9 mouse cellular contexts compared by ENCODE assay signal in the genomic region with DNA sequence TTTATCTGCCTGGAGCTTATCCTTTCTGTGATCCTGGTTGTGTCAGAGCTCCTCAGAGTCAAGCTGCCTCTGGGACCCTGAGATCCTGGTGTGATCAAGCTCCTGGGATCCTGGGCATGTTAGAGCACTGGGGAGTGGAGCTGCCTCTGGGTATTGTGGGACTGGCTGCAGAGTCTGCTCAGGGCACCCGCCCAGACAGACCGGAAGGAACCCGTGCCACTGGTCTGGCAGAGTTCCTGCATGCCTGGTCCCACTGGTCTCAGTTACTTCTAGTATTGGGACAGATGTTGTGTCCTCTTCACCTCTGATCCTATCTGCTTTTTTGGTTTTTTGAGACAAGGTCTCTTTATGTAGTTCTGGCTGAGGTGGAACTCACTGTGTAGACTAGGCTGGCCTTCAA. TPM values are rescaled to one million over a fixed set of nuclear protein-coding genes. Genes with fewer than 3 reads are reported as not detected.
DNase-seq lines count a peak whose midpoint lies in the region; ATAC-seq lines count a peak whose summit lies in the region.
"Had no signal": no experiment of that assay in that cellular context is flagged by ENCODE, and none has a peak within 500 bp of the region (broad histone marks: within the 10 kb centered on the region; RNA-seq: fewer than 3 reads in every experiment).

No protein-coding gene starts in this region.

- ATAC-seq in granulocyte monocyte progenitor cell, adult 5-6 weeks (replicated peaks; ENCODE audit: poor library complexity, severe bottlenecking) = peak; percentile 48; the same call in 1 of the 2 replicates
- ATAC-seq in megakaryocyte progenitor cell, adult 5-6 weeks (replicated peaks; ENCODE audit: poor library complexity) = peak; percentile 54; the same call in 1 of the 2 replicates

- peak; percentile 92 for DNase-seq in heart, adult 11 months
- no peak for DNase-seq in heart, adult 8-10 months (ENCODE audit: low spot score)
- peak; percentile 14 for DNase-seq in right cerebral cortex, postnatal 14 days
- DNase-seq in right cerebral cortex, adult 2 months (ENCODE audit: low spot score in 2 of 2) = no peak
- DNase-seq in retina, postnatal 1 day = no peak
- DNase-seq in thymus, postnatal 36 days = no peak
- DNase-seq: thymus, adult 2 months had no signal

RNA-seq across cellular contexts. Expression of a gene that starts 14.4 kb away (rescaled TPM):
- under 1 TPM; 0.32 to 0.57 (median 0.42) TPM for total RNA-seq in heart, adult 8-10 months (2022)
- 4.4 and 5.7 TPM in 2 replicates for total RNA-seq in granulocyte monocyte progenitor cell, adult 5-6 weeks (2014; fragmentation: Nextera tagmentation)
- total RNA-seq in granulocyte monocyte progenitor cell, adult 5-6 weeks (2017) = 1.0 and 1.2 TPM in 2 replicates
- total RNA-seq in megakaryocyte progenitor cell, adult 5-6 weeks (2015) = 2.1 and 2.5 TPM in 2 replicates
- 1.2 and 1.9 TPM in 2 replicates for total RNA-seq in megakaryocyte progenitor cell, adult 5-6 weeks (2017)

RNA-seq across cellular contexts. Expression of a gene that starts 25.3 kb away (rescaled TPM):
- 10 to 100 TPM; 49.0 to 60.2 (median 53.5) TPM for total RNA-seq in heart, adult 8-10 months (2022)
- total RNA-seq in granulocyte monocyte progenitor cell, adult 5-6 weeks (2014; fragmentation: Nextera tagmentation) = 39.1 and 39.4 TPM in 2 replicates
- total RNA-seq in granulocyte monocyte progenitor cell, adult 5-6 weeks (2017) = 17.7 and 18.5 TPM in 2 replicates
- 30.1 and 37.2 TPM in 2 replicates for total RNA-seq in megakaryocyte progenitor cell, adult 5-6 weeks (2015)
- 20.9 and 29.1 TPM in 2 replicates for total RNA-seq in megakaryocyte progenitor cell, adult 5-6 weeks (2017)

Comparison
In these comparisons a context has a peak if more than half of its experiments do, and no peak if none do; other contexts are left out.
1. DNase-seq: peak in heart, adult 11 months (single experiment) and right cerebral cortex, postnatal 14 days (single experiment); none in heart, adult 8-10 months (single experiment), right cerebral cortex, adult 2 months (0 of 2), retina, postnatal 1 day (single experiment) and thymus, postnatal 36 days (0 of 2).